Mouse (Mus musculus) neural tube, embryonic 15.5 days (tissue): Measurements from ENCODE around the gene Gm10600. TPM values are rescaled to one million over a fixed set of nuclear protein-coding genes. Genes with fewer than 3 reads are reported as not detected.
"Not testable (repeated sequence)": the region's sequence is repeated elsewhere in the genome, so short reads cannot be mapped to it uniquely, and the experiment has no call there.

Experiments
- ATAC-seq: fragments of 200-750 bp; cut with Nextera tagmentation; 2 replicates; pipeline ENCODE4 v1.8.0; 2017; ENCODE audit warnings: mild to moderate bottlenecking, moderate TSS enrichment, moderate library complexity; ENCODE audit not compliant: low FRiP score
- H3K27ac ChIP-seq: fragments of 300-500 bp; sonication (generic); replicated peaks from 2 replicates; pipeline ENCODE4 v1.5.1; 2015; ENCODE audit warnings: mild to moderate bottlenecking, inconsistent platforms
- H3K27me3 ChIP-seq: fragments of 300-500 bp; sonication (generic); replicated peaks from 2 replicates; pipeline ENCODE4 v1.6.1; 2015; ENCODE audit warnings: inconsistent platforms
- H3K36me3 ChIP-seq: fragments of 300-500 bp; sonication (generic); 2 replicates; pipeline ENCODE4 v1.6.1; 2015; ENCODE audit warnings: inconsistent platforms
- H3K4me1 ChIP-seq: fragments of 300-500 bp; sonication (generic); 2 replicates; pipeline ENCODE4 v1.6.1; 2015; ENCODE audit warnings: inconsistent platforms
- H3K4me2 ChIP-seq: fragments of 300-500 bp; sonication (generic); 2 replicates; pipeline ENCODE4 v1.6.1; 2015; ENCODE audit warnings: inconsistent platforms, mild to moderate bottlenecking, moderate library complexity
- H3K4me3 ChIP-seq: fragments of 300-500 bp; sonication (generic); replicated peaks from 2 replicates; pipeline ENCODE4 v1.5.1; 2015; ENCODE audit warnings: mild to moderate bottlenecking, inconsistent platforms
- H3K9ac ChIP-seq: fragments of 300-500 bp; sonication (generic); replicated peaks from 2 replicates; pipeline ENCODE4 v1.6.1; 2015; ENCODE audit warnings: mild to moderate bottlenecking, inconsistent platforms
- H3K9me3 ChIP-seq: fragments of 300-500 bp; sonication (generic); replicated peaks from 2 replicates; pipeline ENCODE4 v1.6.1; 2016; ENCODE audit warnings: inconsistent platforms
- WGBS: fragments of 180-500 bp; shearing (Covaris S2); methylation state at CpG from one replicate; pipeline ENCODE4 v1.1.7; 2015; ENCODE audit warnings: mixed read lengths; 5-methylcytosine and 5-hydroxymethylcytosine counted together
- polyA plus RNA-seq: library from polyadenylated mRNA; unstranded; fragments of >200 nt; fragmentation: Nextera tagmentation; extraction: Ambion mirVana; gene quantifications from 2 replicates; pipeline ENCODE4 v1.2.1, GENCODE M21; 2015

Gm10600 gene
- polyA plus RNA-seq: not detected in 2 replicates

- not testable (repeated sequence) for H3K36me3 ChIP-seq, H3K4me1 ChIP-seq
- WGBS: no CpG with 5 or more reads among the region's 4 CpGs
Observed at GRCm38 (mm10) chr4:42240339-42240738, at the start of gene Gm10600. Gene Gm10600, plus strand, starts transcription at chr4:42240639.

GRCm38 (mm10) chr4:42255467-42255866 is 15.0 kb downstream of the Gm10600 start, which contains the start of gene Ccl21b:
Gene Ccl21b, plus strand, starts transcription at chr4:42255767.
- not testable (repeated sequence) for ATAC-seq, H3K27me3 ChIP-seq, H3K36me3 ChIP-seq, H3K4me3 ChIP-seq, H3K9me3 ChIP-seq, H3K27ac ChIP-seq, H3K9ac ChIP-seq, H3K4me1 ChIP-seq, H3K4me2 ChIP-seq
- no CpG with 5 or more reads among the region's 5 CpGs for WGBS

More at GRCm38 (mm10) chr4:42240339-42240738, at the start of gene Gm10600:
- H3K27ac ChIP-seq, ATAC-seq, H3K9me3 ChIP-seq, H3K27me3 ChIP-seq, H3K4me2 ChIP-seq, H3K4me3 ChIP-seq, H3K9ac ChIP-seq: not testable (repeated sequence)

Other genes with a start within 250 kb of the Gm10600 start
- not detected in 2 replicates for gene Gm21093, start 205.9 kb upstream of the Gm10600 start, polyA plus RNA-seq
- gene Gm3893, start 149.4 kb upstream of the Gm10600 start, polyA plus RNA-seq: not detected in 2 replicates
- not detected in 2 replicates for gene Gm13304, start 125.8 kb upstream of the Gm10600 start, polyA plus RNA-seq
- 3.2 and 4.3 TPM in 2 replicates for gene Gm13306, start 87.2 kb upstream of the Gm10600 start, polyA plus RNA-seq
- gene Gm13305, start 72.0 kb upstream of the Gm10600 start, polyA plus RNA-seq: 0.79 TPM in 1 of 2 replicates, not detected in the other
- not detected in 2 replicates for gene Ccl21b, start 15.1 kb downstream of the Gm10600 start, polyA plus RNA-seq
- not detected in 2 replicates for gene Gm21953, start 53.6 kb downstream of the Gm10600 start, polyA plus RNA-seq
- gene Fam205a3, start 77.7 kb downstream of the Gm10600 start, polyA plus RNA-seq: not detected in 2 replicates
- gene Gm21586, start 198.7 kb downstream of the Gm10600 start, polyA plus RNA-seq: not detected in 2 replicates
- gene Gm2163, start 226.1 kb downstream of the Gm10600 start, polyA plus RNA-seq: 0.09 and 0.24 TPM in 2 replicates